Mouse (Mus musculus) neural tube, embryonic 14.5 days (tissue): Measurements from ENCODE around the gene Tcaim. TPM values are rescaled to one million over a fixed set of nuclear protein-coding genes. Genes with fewer than 3 reads are reported as not detected.

Experiments
- ATAC-seq: fragments of 200-750 bp; cut with Nextera tagmentation; 2 replicates; pipeline ENCODE4 v1.8.0; 2017; ENCODE audit warnings: low read depth, mild to moderate bottlenecking, moderate TSS enrichment, moderate library complexity
- H3K27ac ChIP-seq: fragments of 300-500 bp; sonication (generic); 2 replicates; pipeline ENCODE4 v1.5.1; 2014; ENCODE audit warnings: low read depth, mild to moderate bottlenecking, control low read depth, low read length, moderate library complexity, mixed read lengths
- H3K27me3 ChIP-seq: fragments of 300-500 bp; sonication (generic); 2 replicates; pipeline ENCODE4 v1.6.1; 2014; ENCODE audit warnings: low read length; ENCODE audit not compliant: control insufficient read depth, insufficient read depth
- H3K36me3 ChIP-seq: fragments of 300-500 bp; sonication (generic); 2 replicates; pipeline ENCODE4 v1.6.1; 2014; ENCODE audit warnings: low read length, mixed read lengths; ENCODE audit not compliant: control insufficient read depth, insufficient read depth
- H3K4me1 ChIP-seq: fragments of 300-500 bp; sonication (generic); 2 replicates; pipeline ENCODE4 v1.6.1; 2014; ENCODE audit warnings: low read length; ENCODE audit not compliant: control insufficient read depth, insufficient read depth
- H3K4me2 ChIP-seq: fragments of 300-500 bp; sonication (generic); 2 replicates; pipeline ENCODE4 v1.6.1; 2014; ENCODE audit warnings: mild to moderate bottlenecking, low read depth, low read length, control low read depth
- H3K4me3 ChIP-seq: fragments of 300-500 bp; sonication (generic); 2 replicates; pipeline ENCODE4 v1.5.1; 2014; ENCODE audit warnings: low read depth, low read length, control low read depth, mixed read lengths
- H3K9ac ChIP-seq: fragments of 300-500 bp; sonication (generic); replicated peaks from 2 replicates; pipeline ENCODE4 v1.6.1; 2014; ENCODE audit warnings: low read depth, mild to moderate bottlenecking, control low read depth, low read length, mixed read lengths
- H3K9me3 ChIP-seq: fragments of 300-500 bp; sonication (generic); 2 replicates; pipeline ENCODE4 v1.6.1; 2016; ENCODE audit warnings: low read length; ENCODE audit not compliant: control insufficient read depth
- WGBS: fragments of 180-500 bp; shearing (Covaris S2); extraction: QIAGEN DNeasy Blood & Tissue Kit; methylation state at CpG from one replicate; pipeline ENCODE4 v1.1.7; 2014; 5-methylcytosine and 5-hydroxymethylcytosine counted together
- polyA plus RNA-seq: library from polyadenylated mRNA; unstranded; fragments of >200 nt; fragmentation: Nextera tagmentation; extraction: Ambion mirVana; gene quantifications from 2 replicates; pipeline ENCODE4 v1.2.1, GENCODE M21; 2014

Gene Tcaim
- polyA plus RNA-seq, 1 experiment from 2014 or later, result 12.1 TPM

DNA sequence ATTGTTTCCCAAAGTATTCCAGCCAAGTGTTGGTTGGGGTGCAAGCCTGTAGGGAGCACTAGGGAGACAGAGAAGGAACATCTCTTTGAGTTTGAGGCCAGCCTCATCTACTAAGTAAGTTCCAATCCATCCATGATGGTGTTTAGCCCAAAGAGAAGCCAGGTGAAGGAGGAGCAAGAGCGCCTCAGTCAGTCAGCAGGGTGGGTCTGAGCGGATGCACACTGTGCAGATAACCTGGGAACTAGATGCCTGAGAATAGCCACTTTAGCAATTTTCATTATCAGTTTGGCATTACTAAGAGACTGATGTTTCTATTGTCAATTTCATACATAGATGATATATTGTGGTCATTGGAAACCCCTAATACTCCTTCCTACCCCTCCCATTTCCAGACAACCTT lies 9.4 kb downstream of the Tcaim start:
- Histone ChIP-seq H3K4me3 (no peak overlapping the region), H3K27ac (no peak overlapping the region), H3K4me2 (no peak overlapping the region), H3K27me3 (no peaks in the 10 kb centered on the region), H3K9me3 (no peaks in the 10 kb centered on the region), H3K36me3 (peaks cover 11% of the 10 kb centered on the region), H3K4me1 (no peaks in the 10 kb centered on the region), H3K9ac (no peak overlapping the region)
- ATAC-seq, result no peak
- 92% methylated on average over 2 of the region's 2 CpGs for WGBS

DNA sequence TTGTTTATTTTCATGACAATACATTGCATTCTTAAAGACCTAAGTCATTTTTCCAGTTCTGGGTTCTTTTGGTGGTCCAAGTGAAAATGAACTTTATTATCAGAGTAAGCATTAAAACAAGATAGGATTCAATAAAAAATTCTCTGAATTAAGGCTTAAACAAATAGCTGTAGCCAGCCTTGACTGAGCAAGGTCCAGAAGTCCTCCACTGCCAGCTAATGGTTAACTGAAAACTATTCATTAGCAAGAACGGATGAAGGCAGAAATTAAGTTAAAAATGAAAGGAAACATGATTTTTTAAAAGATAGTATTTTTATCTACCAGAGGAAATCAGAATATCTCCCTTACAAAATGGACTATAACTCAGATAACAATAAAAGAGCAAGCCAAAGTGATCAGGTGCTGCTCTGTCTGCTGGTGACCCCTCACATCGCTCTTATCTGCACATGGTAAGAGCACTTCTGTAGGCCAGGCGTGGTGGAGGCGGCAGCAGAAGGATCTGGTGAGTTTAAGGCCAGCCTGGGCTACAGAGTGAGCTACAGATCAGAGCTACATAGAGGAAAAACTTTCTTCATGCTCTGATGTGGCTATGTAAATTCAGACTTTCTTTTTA lies 10.0 kb downstream of the Tcaim start:
- Histone ChIP-seq H3K4me2 (no peak overlapping the region), H3K4me1 (no peaks in the 10 kb centered on the region), H3K9ac (no peak overlapping the region), H3K9me3 (no peaks in the 10 kb centered on the region), H3K27me3 (no peaks in the 10 kb centered on the region), H3K36me3 (peaks cover 17% of the 10 kb centered on the region), H3K4me3 (no peak overlapping the region), H3K27ac (no peak overlapping the region)
- WGBS, result 90% methylated on average over 4 of the region's 4 CpGs
- ATAC-seq, result no peak

DNA sequence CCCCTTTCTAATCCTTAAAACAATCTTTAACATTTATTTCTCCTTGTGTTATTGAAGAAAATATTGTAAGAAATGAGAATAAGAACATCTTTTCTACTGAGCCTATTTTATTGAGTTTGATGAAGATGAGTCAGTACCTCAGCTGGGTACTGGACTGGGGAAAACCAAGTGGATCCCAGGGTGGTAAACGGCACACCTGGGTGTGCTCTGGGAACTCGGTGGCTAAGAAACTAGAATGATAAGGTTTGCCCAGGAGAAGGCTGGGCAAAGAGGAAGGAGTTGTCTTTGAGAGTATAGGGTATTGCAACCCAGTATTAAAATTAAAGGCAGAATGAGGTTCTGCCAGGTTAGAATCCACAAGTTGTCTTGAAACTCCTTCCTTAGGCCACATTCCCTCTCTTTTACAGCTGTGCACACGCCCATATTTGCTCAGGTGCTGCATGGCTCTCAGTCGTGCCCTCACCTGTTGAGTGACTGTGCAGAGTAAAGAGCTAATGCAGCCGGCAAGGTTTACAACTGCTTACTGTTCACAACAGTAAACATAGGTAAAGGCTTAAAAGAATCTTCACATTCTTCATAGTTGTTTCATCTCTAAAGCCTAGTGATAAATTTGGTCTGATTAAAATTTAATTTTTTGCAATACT lies 18.2 kb downstream of the Tcaim start:
- ATAC-seq, result no peak
- WGBS, result 89% methylated on average over 5 of the region's 5 CpGs

DNA sequence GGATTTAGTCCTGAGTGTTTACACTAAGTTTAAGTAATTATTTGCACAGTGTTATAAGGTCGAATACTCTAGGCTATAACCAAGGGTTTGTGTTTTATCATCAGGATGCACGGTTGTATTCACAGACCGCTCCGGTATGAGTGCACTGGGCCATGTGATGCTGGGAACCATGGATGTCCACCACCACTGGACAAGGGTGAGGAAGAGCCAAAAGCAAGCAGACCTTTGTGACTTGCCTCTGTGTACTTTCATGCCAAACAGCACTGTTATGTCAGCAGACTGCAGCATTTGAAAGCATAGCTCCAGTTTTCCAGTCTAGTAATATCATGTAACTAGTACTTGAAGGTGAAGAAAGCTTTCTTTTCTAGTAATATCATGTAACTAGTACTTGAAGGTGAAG lies 21.4 kb downstream of the Tcaim start:
- no peaks in the 10 kb centered on the region for H3K4me1 ChIP-seq
- no peak overlapping the region for H3K4me3 ChIP-seq
- no peaks in the 10 kb centered on the region for H3K27me3 ChIP-seq
- H3K27ac ChIP-seq, result no peak overlapping the region
- H3K4me2 ChIP-seq, result no peak overlapping the region
- ATAC-seq, result no peak
- H3K36me3 ChIP-seq, result peaks cover 33% of the 10 kb centered on the region
- no peak overlapping the region for H3K9ac ChIP-seq
- WGBS, result 98% methylated on average over 4 of the region's 4 CpGs
- H3K9me3 ChIP-seq, result no peaks in the 10 kb centered on the region

More for the DNA sequence above, 18.2 kb downstream of the Tcaim start:
- H3K27me3 ChIP-seq, result no peaks in the 10 kb centered on the region
- H3K27ac ChIP-seq, result no peak overlapping the region
- H3K4me3 ChIP-seq, result no peak overlapping the region
- H3K9me3 ChIP-seq, result no peaks in the 10 kb centered on the region
- H3K4me2 ChIP-seq, result no peak overlapping the region
- peaks cover 46% of the 10 kb centered on the region for H3K36me3 ChIP-seq
- no peaks in the 10 kb centered on the region for H3K4me1 ChIP-seq
- H3K9ac ChIP-seq, result no peak overlapping the region

GRCm38 (mm10) chr9:122829826-122830380 lies 24.6 kb downstream of the Tcaim start:
- H3K4me1 ChIP-seq, result no peaks in the 10 kb centered on the region
- H3K9ac ChIP-seq, result no peak overlapping the region
- no peak overlapping the region for H3K27ac ChIP-seq
- no peak overlapping the region for H3K4me3 ChIP-seq
- WGBS, result 87% methylated on average over 4 of the region's 4 CpGs
- ATAC-seq, result no peak
- H3K36me3 ChIP-seq, result peaks cover 29% of the 10 kb centered on the region
- no peaks in the 10 kb centered on the region for H3K9me3 ChIP-seq
- H3K27me3 ChIP-seq, result no peaks in the 10 kb centered on the region
- no peak overlapping the region for H3K4me2 ChIP-seq

- no peak for ATAC-seq
- peaks cover 8% of the 10 kb centered on the region; the same call in 1 of the 2 replicates for H3K36me3 ChIP-seq
- H3K27me3 ChIP-seq, result no peaks in the 10 kb centered on the region
- peak overlapping the region; percentile 71 for H3K27ac ChIP-seq
- no peaks in the 10 kb centered on the region for H3K9me3 ChIP-seq
- H3K4me1 ChIP-seq, result 0 out of 2 replicates have a peak, but pooled peaks cover 5% of the 10 kb centered on the region
- no peak overlapping the region for H3K4me3 ChIP-seq
- H3K9ac ChIP-seq, result no peak overlapping the region
- 66% methylated on average over 9 of the region's 9 CpGs for WGBS
- H3K4me2 ChIP-seq, result no peak overlapping the region
Observed at GRCm38 (mm10) chr9:122836126-122836525, 30.8 kb downstream of the Tcaim start.

GRCm38 (mm10) chr9:122836790-122837189 lies 31.5 kb downstream of the Tcaim start:
- Histone ChIP-seq H3K4me2 (no peak overlapping the region), H3K27ac (peak overlapping the region; percentile 71), H3K4me1 (0 out of 2 replicates have a peak, but pooled peaks cover 5% of the 10 kb centered on the region), H3K9ac (no peak overlapping the region), H3K36me3 (peaks cover 8% of the 10 kb centered on the region; the same call in 1 of the 2 replicates), H3K27me3 (no peaks in the 10 kb centered on the region), H3K9me3 (no peaks in the 10 kb centered on the region), H3K4me3 (no peak overlapping the region)
- peak; percentile 93 for ATAC-seq
- 32% methylated on average over 6 of the region's 6 CpGs for WGBS

- 0 out of 2 replicates have a peak, but pooled peaks cover 5% of the 10 kb centered on the region for H3K4me1 ChIP-seq
- H3K9me3 ChIP-seq, result no peaks in the 10 kb centered on the region
- 93% methylated on average over 4 of the region's 4 CpGs for WGBS
- ATAC-seq, result 0 out of 2 replicates have a peak, but pooled peaks have one; percentile 44
- no peak overlapping the region for H3K4me2 ChIP-seq
- H3K9ac ChIP-seq, result no peak overlapping the region
- no peak overlapping the region for H3K4me3 ChIP-seq
- H3K27ac ChIP-seq, result peak overlapping the region; percentile 71; the same call in 1 of the 2 replicates
- H3K36me3 ChIP-seq, result peaks cover 8% of the 10 kb centered on the region; the same call in 1 of the 2 replicates
- no peaks in the 10 kb centered on the region for H3K27me3 ChIP-seq
Observed at GRCm38 (mm10) chr9:122837216-122837615, 31.9 kb downstream of the Tcaim start.

- no peak overlapping the region for H3K4me3 ChIP-seq
- H3K9ac ChIP-seq, result no peak overlapping the region
- H3K27ac ChIP-seq, result no peak overlapping the region
- H3K4me1 ChIP-seq, result 0 out of 2 replicates have a peak, but pooled peaks cover 5% of the 10 kb centered on the region
- 0 out of 2 replicates have a peak, but pooled peaks have one; percentile 35 for ATAC-seq
- H3K4me2 ChIP-seq, result no peak overlapping the region
- peaks cover 8% of the 10 kb centered on the region; the same call in 1 of the 2 replicates for H3K36me3 ChIP-seq
- WGBS, result 35% methylated on average over 16 of the region's 16 CpGs
- H3K9me3 ChIP-seq, result no peaks in the 10 kb centered on the region
- no peaks in the 10 kb centered on the region for H3K27me3 ChIP-seq
Observed at GRCm38 (mm10) chr9:122837680-122838079, 32.3 kb downstream of the Tcaim start.
